Mouse (Mus musculus) heart, adult 2 months (tissue): ENCODE measurements around the gene Scfd2.

Experiments used
- CTCF ChIP-seq: fragments of 200-600 bp; IDR thresholded peaks from 2 replicates; pipeline ENCODE4 v1.8.1; 2022; ENCODE audit warnings: antibody characterized with exemption, mild to moderate bottlenecking, moderate library complexity
- EP300 ChIP-seq: fragments of 200-500 bp; IDR thresholded peaks from 2 replicates; pipeline ENCODE4 v1.6.1; 2011; ENCODE audit warnings: low read depth, low read length, control low read depth; ENCODE audit not compliant: insufficient read depth
- POLR2A ChIP-seq: fragments of 200-500 bp; IDR thresholded peaks from 2 replicates; pipeline ENCODE4 v1.6.1; 2011; ENCODE audit warnings: mild to moderate bottlenecking, low read depth, low read length, control low read depth; ENCODE audit not compliant: insufficient read depth

DNA sequence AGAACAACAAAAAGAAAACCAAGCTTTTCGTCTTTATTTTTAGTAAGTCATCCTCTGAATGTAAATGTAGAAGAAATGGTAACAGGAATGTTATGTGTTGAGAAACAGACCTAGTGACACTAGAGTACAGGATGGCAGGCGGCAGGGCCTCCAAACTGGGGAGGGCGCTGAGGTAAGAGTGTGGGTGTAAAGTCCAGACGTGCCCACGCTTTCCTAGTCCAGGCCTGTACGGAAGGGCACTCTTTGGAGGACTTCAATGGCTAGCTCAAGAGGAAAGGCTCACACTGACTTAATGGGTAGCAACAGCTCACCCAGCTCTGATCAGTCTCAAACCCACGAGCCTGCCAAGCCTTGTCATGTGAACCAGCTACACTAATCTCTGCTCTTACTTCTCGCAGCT, 93.2 kb downstream of the Scfd2 start:
- TF ChIP-seq CTCF (no peak), POLR2A (no peak), EP300 (no peak)
